9 mouse cellular contexts compared by ENCODE assay signal in the genomic region with DNA sequence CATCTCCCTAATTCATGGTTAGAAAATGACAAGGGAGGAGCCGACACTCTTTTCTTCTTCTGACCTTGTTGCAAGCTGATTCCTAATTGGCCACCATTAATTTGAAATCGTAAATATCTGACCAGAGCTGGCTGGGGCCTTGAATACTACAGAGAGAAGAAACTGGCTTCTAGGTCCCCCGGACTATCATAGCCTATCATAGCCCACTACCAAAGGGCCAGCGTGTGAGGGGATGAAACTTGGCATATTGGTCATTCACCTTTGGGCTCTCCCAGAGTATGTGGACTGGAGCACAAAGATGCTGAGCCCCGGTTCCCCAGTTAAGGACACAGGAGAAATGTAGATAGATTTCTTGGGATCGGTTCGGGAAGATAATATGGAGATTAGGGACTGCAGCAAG. TPM values are rescaled to one million over a fixed set of nuclear protein-coding genes. Genes with fewer than 3 reads are reported as not detected.
DNase-seq lines count a peak whose midpoint lies in the region; ATAC-seq and TF ChIP-seq lines count a peak whose summit lies in the region.
"Had no signal": no experiment of that assay in that cellular context is flagged by ENCODE, and none has a peak within 500 bp of the region (broad histone marks: within the 10 kb centered on the region; RNA-seq: fewer than 3 reads in every experiment).

No protein-coding gene starts in this region.

- H3K27ac ChIP-seq in cerebellum, adult 2 months (ENCODE audit: insufficient read depth, low read length): peak overlapping the region; percentile 85
- peak overlapping the region; percentile 67 for H3K27ac ChIP-seq in neural tube, embryonic 11.5 days (ENCODE audit: low read depth, low read length)
- H3K27ac ChIP-seq in liver, embryonic 14.5 days: no peak overlapping the region

- peak overlapping the region; percentile 40 for H3K9ac ChIP-seq in neural tube, embryonic 11.5 days (ENCODE audit: low read length)
- H3K9ac ChIP-seq in liver, embryonic 14.5 days (replicated peaks): no peak overlapping the region

- peaks cover 3% of the 10 kb centered on the region; the same call in 1 of the 2 replicates for H3K36me3 ChIP-seq in neural tube, embryonic 11.5 days (ENCODE audit: control insufficient read depth, insufficient read depth, low read length)
- no peaks in the 10 kb centered on the region for H3K36me3 ChIP-seq in liver, embryonic 14.5 days (replicated peaks; ENCODE audit: control insufficient read depth, insufficient read depth, low read depth)

- TF ChIP-seq POLR2A in cerebellum, adult 2 months (IDR thresholded peaks at IDR 0.05; ENCODE audit: borderline replicate concordance, insufficient read depth, low read length): no peak

- peak overlapping the region; percentile 52 for H3K4me2 ChIP-seq in neural tube, embryonic 11.5 days (ENCODE audit: low read depth)
- peak overlapping the region; percentile 52 for H3K4me2 ChIP-seq in liver, embryonic 14.5 days (ENCODE audit: low read depth)

- TF ChIP-seq CTCF in cerebellum, adult 2 months (IDR thresholded peaks at IDR 0.05; ENCODE audit: borderline replicate concordance, insufficient read depth, low read depth, low read length): no peak
- no peak for TF ChIP-seq CTCF in liver, embryonic 14.5 days (IDR thresholded peaks at IDR 0.05; ENCODE audit: low read depth)

- ATAC-seq in neural tube, embryonic 11.5 days (ENCODE audit: insufficient read depth, low FRiP score, low TSS enrichment): no peak; the same call in 1 of the 2 replicates
- ATAC-seq in liver, embryonic 14.5 days (ENCODE audit: insufficient read depth): no peak

- no peaks in the 10 kb centered on the region for H3K27me3 ChIP-seq in cerebellum, adult 2 months (ENCODE audit: control insufficient read depth, insufficient read depth, low read length)
- no peaks in the 10 kb centered on the region for H3K27me3 ChIP-seq in neural tube, embryonic 11.5 days (ENCODE audit: control insufficient read depth, insufficient read depth, low read length)
- no peaks in the 10 kb centered on the region for H3K27me3 ChIP-seq in liver, embryonic 14.5 days (ENCODE audit: control insufficient read depth, insufficient read depth, low read length)

- DNase-seq in cerebellum, adult 2 months: no peak
- DNase-seq in cerebellum, postnatal 10 days: no peak
- DNase-seq in neural tube, embryonic 11.5 days (ENCODE audit: low spot score): no peak
- no peak for DNase-seq in neural tube, embryonic 10.5 days (ENCODE audit: extremely low spot score, low spot score)
- DNase-seq in liver, embryonic 14.5 days (ENCODE audit: low read depth in 3 of 3, low spot score in 3 of 3): no peak
- no peak for DNase-seq in embryo, embryonic 9.5 days (ENCODE audit: extremely low spot score)
- no peak for DNase-seq in spleen, adult 12 weeks (ENCODE audit: low spot score)
- no peak for DNase-seq in cerebellum, adult 9-10 months

- peaks cover 8% of the 10 kb centered on the region for H3K4me1 ChIP-seq in cerebellum, adult 2 months (ENCODE audit: control insufficient read depth, insufficient read depth, low read length)
- H3K4me1 ChIP-seq in neural tube, embryonic 11.5 days (ENCODE audit: control insufficient read depth, insufficient read depth, low read length): no peaks in the 10 kb centered on the region
- peaks cover 0 to 5% of the 10 kb centered on the region in 2 experiments; a peak in 2 of 4 replicates for H3K4me1 ChIP-seq in liver, embryonic 14.5 days (replicated peaks; ENCODE audit: control insufficient read depth in 2 of 2, insufficient read depth in 2 of 2, low read length in 1 of 2)

- H3K4me3 ChIP-seq in cerebellum, adult 2 months (replicated peaks; ENCODE audit: insufficient read depth, low read depth, low read length): peak overlapping the region; percentile 59
- peak overlapping the region; percentile 19 for H3K4me3 ChIP-seq in neural tube, embryonic 11.5 days (ENCODE audit: low read depth, low read length)
- H3K4me3 ChIP-seq in liver, embryonic 14.5 days (ENCODE audit: insufficient read depth in 1 of 2, low read depth in 2 of 2, low read length in 2 of 2): no peak overlapping the region; a peak in 1 of 4 replicates

- TF ChIP-seq EP300 in liver, embryonic 14.5 days (IDR thresholded peaks at IDR 0.05; ENCODE audit: low read depth): no peak

- WGBS in cerebellum, adult 2 months: 16% methylated on average over 7 of the region's 7 CpGs
- WGBS in neural tube, embryonic 11.5 days: 32% methylated on average over 7 of the region's 7 CpGs
- WGBS in liver, embryonic 14.5 days (ENCODE audit: insufficient replicate concordance): 37% methylated on average over 7 of the region's 7 CpGs

- no peaks in the 10 kb centered on the region for H3K9me3 ChIP-seq in neural tube, embryonic 11.5 days (ENCODE audit: control insufficient read depth, low read length)
- H3K9me3 ChIP-seq in liver, embryonic 14.5 days (ENCODE audit: control insufficient read depth, low read length): no peaks in the 10 kb centered on the region

RNA-seq across cellular contexts. Expression of a gene that starts 15.3 kb away (rescaled TPM):
- 42.9 and 49.2 TPM in 2 replicates for polyA plus RNA-seq in cerebellum, adult 2 months (2012; rRNA removed)
- polyA plus RNA-seq in neural tube, embryonic 11.5 days (2014; fragmentation: Nextera tagmentation; extraction: Ambion mirVana): 28.9 and 30.5 TPM in 2 replicates
- 1.7 and 1.9 TPM in 2 replicates for polyA plus RNA-seq in liver, embryonic 14.5 days (2012; rRNA removed)
- 1.7 and 1.8 TPM in 2 replicates for polyA plus RNA-seq in liver, embryonic 14.5 days (2014; fragmentation: Nextera tagmentation; extraction: Ambion mirVana)
- polyA plus RNA-seq: activated CD4-positive, CD25-positive, alpha-beta regulatory T cell, adult 4 months had no signal

RNA-seq across cellular contexts. Expression of a gene that starts 31.4 kb away (rescaled TPM):
- polyA plus RNA-seq in cerebellum, adult 2 months (2012; rRNA removed): 445 and 493 TPM in 2 replicates
- polyA plus RNA-seq in neural tube, embryonic 11.5 days (2014; fragmentation: Nextera tagmentation; extraction: Ambion mirVana): 191 and 196 TPM in 2 replicates
- polyA plus RNA-seq in liver, embryonic 14.5 days (2012; rRNA removed): 21.7 and 25.9 TPM in 2 replicates
- polyA plus RNA-seq in liver, embryonic 14.5 days (2014; fragmentation: Nextera tagmentation; extraction: Ambion mirVana): 26.3 and 30.1 TPM in 2 replicates

Comparison
In these comparisons a context has a peak if more than half of its experiments do, and no peak if none do; other contexts are left out.
1. H3K4me3 ChIP-seq: peak in cerebellum, adult 2 months (single experiment) and neural tube, embryonic 11.5 days (single experiment); none in liver, embryonic 14.5 days (0 of 2).
2. RNA of a gene that starts 15.3 kb away (polyA plus RNA-seq): 42.9 to 49.2 TPM in cerebellum, adult 2 months and 28.9 to 30.5 TPM in neural tube, embryonic 11.5 days; 1.7 to 1.9 TPM in liver, embryonic 14.5 days; every median in the first group is over 10 times any median in the second.